Mouse (Mus musculus): ENCODE data around the gene Arhgef1.

DNA sequence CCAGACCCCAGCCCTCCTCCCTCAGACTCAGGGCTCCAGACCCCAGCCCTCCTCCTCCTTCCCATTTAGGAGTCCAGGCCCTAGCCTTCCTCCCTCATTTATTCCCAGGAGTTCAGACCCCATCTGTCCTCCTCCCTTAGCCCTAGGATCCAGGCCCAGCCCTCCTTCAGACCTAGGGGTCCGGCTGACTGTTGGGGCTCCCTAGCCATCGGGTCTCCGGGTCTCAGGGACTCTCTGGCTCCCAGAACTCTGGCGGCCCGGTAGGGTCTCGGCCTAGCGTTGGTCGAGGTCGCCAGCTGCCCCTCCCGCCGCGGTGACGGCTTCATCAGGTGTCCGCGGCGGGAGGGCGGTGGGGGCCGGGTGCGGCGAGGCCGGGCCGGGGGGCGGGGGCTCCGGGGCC lies 51.3 kb downstream of the Arhgef1 start:
- TF ChIP-seq CTCF (IDR thresholded peaks at IDR 0.05; ENCODE audit: low read depth) (no peak), EP300 (IDR thresholded peaks at IDR 0.05; ENCODE audit: low read depth) (no peak)

Measured in heart, postnatal 0 days (tissue).